Mouse (Mus musculus): Measurements from ENCODE around the gene March1. TPM values are rescaled to one million over a fixed set of nuclear protein-coding genes. Genes with fewer than 3 reads are reported as not detected.

The March1 gene
- polyA plus RNA-seq, 2 experiments, result 0.41 to 0.62 TPM

DNA sequence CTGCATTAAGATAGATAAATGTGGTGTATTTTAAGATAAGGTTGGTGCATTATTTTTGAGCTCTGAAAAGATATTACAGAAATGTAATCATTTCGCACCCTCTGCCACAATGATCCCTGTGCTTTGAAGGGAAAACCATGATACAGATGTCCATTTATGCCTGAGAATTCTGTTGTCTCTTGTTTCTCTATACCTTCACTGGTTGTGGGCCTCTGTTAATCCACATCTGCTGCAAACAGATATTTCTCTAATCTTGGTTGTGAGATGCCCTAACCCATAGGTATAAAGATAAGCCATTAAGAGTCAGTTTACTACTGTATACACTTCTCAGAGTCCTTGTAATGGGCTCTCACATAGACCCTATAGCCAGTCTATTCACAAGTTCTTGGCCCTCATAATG lies 561.6 kb downstream of the March1 start:
- no peaks in the 10 kb centered on the region for H3K9me3 ChIP-seq (ENCODE audit: control insufficient read depth, low read length)

DNA sequence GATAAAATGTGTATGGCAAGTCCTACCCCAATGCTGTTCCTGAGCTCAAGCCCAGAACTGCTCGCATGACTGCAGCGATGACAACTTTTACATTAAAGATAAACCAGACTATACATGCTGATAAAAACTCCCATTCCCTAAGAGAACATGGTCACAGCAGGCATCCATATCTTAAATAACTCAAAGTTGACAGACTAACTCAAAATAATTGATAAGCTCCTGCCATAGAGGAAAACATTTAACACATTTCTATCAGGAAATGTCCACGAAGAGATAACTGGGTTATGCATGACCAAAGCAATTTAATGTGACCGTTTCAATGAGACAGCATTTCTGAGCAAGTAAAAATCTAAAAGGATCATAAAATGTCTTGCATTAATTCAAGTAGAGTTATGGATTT lies 563.6 kb downstream of the March1 start:
- DNase-seq (ENCODE audit: low spot score), result no peak
- Histone ChIP-seq H3K4me1 (ENCODE audit: control insufficient read depth, insufficient read depth, low read length) (no peaks in the 10 kb centered on the region), H3K9me3 (ENCODE audit: control insufficient read depth, low read length) (no peaks in the 10 kb centered on the region), H3K9ac (ENCODE audit: low read depth, low read length, severe bottlenecking) (no peak overlapping the region), H3K4me3 (replicated peaks; ENCODE audit: low read length) (no peak overlapping the region), H3K27me3 (ENCODE audit: control insufficient read depth, insufficient read depth, low read length) (no peaks in the 10 kb centered on the region), H3K27ac (replicated peaks; ENCODE audit: low read depth, low read length) (no peak overlapping the region), H3K4me2 (replicated peaks; ENCODE audit: low read depth, low read length, severe bottlenecking) (no peak overlapping the region), H3K36me3 (ENCODE audit: control insufficient read depth, insufficient read depth, low read length) (no peaks in the 10 kb centered on the region)
- no peak for ATAC-seq (ENCODE audit: low FRiP score, low read depth)
- no peak for TF ChIP-seq POLR2A (IDR thresholded peaks at IDR 0.05; ENCODE audit: borderline replicate concordance, extremely low read depth, insufficient read depth, insufficient read length)
- WGBS, result 77% methylated on average over 4 of the region's 4 CpGs

More for the DNA sequence above, 561.6 kb downstream of the March1 start:
- no peak for TF ChIP-seq POLR2A (IDR thresholded peaks at IDR 0.05; ENCODE audit: borderline replicate concordance, extremely low read depth, insufficient read depth, insufficient read length)
- 90% methylated on average over 1 of the region's 1 CpGs for WGBS
- no peak for ATAC-seq (ENCODE audit: low FRiP score, low read depth)
- H3K4me1 ChIP-seq (ENCODE audit: control insufficient read depth, insufficient read depth, low read length), result no peaks in the 10 kb centered on the region
- no peaks in the 10 kb centered on the region for H3K27me3 ChIP-seq (ENCODE audit: control insufficient read depth, insufficient read depth, low read length)
- H3K4me3 ChIP-seq (replicated peaks; ENCODE audit: low read length), result no peak overlapping the region
- DNase-seq (ENCODE audit: low spot score), result no peak
- H3K27ac ChIP-seq (replicated peaks; ENCODE audit: low read depth, low read length), result no peak overlapping the region
- H3K9ac ChIP-seq (ENCODE audit: low read depth, low read length, severe bottlenecking), result no peak overlapping the region
- no peaks in the 10 kb centered on the region for H3K36me3 ChIP-seq (ENCODE audit: control insufficient read depth, insufficient read depth, low read length)
- H3K4me2 ChIP-seq (replicated peaks; ENCODE audit: low read depth, low read length, severe bottlenecking), result no peak overlapping the region

DNA sequence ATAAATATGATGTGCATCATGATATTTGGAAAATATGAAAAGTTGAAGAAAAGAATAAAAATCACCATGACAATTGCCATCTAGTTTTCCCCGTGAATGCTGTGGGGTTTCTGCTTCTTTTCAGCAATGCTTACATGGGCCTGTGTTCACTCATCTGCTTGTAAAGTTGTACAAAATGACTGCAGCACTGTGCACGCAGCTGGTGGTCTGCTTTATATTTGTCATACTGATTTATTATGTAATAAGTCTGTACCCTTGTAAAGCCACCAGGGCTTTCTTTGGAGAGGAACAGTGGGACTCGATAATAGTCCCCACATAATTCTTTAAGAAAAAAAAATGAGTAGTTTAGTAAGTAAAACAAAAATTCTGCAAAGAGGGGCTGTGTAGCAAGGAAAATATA lies 564.6 kb downstream of the March1 start:
- Histone ChIP-seq H3K4me3 (replicated peaks; ENCODE audit: low read length) (no peak overlapping the region), H3K36me3 (ENCODE audit: control insufficient read depth, insufficient read depth, low read length) (no peaks in the 10 kb centered on the region), H3K4me2 (replicated peaks; ENCODE audit: low read depth, low read length, severe bottlenecking) (no peak overlapping the region), H3K9ac (ENCODE audit: low read depth, low read length, severe bottlenecking) (no peak overlapping the region), H3K27ac (replicated peaks; ENCODE audit: low read depth, low read length) (no peak overlapping the region), H3K9me3 (ENCODE audit: control insufficient read depth, low read length) (no peaks in the 10 kb centered on the region), H3K27me3 (ENCODE audit: control insufficient read depth, insufficient read depth, low read length) (no peaks in the 10 kb centered on the region), H3K4me1 (ENCODE audit: control insufficient read depth, insufficient read depth, low read length) (no peaks in the 10 kb centered on the region)
- 18% methylated on average over 3 of the region's 3 CpGs for WGBS
- TF ChIP-seq POLR2A (IDR thresholded peaks at IDR 0.05; ENCODE audit: borderline replicate concordance, extremely low read depth, insufficient read depth, insufficient read length), result no peak
- ATAC-seq (ENCODE audit: low FRiP score, low read depth), result no peak
- no peak for DNase-seq (ENCODE audit: low spot score)

DNA sequence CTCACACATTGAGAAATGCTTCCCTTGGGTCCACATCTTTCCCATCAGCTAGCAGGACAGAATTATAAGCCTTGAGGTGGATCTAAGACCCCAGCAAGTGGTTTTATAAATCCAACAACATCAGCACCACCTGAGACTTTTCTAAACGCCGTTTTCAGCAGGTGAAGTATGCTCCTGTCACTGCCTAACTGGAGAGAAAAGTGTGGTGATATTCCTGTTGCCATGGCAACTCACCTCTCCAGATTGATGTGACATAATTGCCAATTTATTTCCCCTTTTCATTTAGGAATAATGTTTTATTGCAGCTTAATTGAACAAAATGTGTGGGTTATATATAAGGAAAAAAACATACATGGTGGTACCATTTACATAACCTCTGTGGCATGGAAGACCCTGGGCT lies 565.8 kb downstream of the March1 start:
- DNase-seq (ENCODE audit: low spot score) (no peak), ATAC-seq (ENCODE audit: low FRiP score, low read depth) (no peak)
- no peak overlapping the region for H3K4me2 ChIP-seq (replicated peaks; ENCODE audit: low read depth, low read length, severe bottlenecking)
- no peak overlapping the region for H3K9ac ChIP-seq (ENCODE audit: low read depth, low read length, severe bottlenecking)
- no peak overlapping the region for H3K4me3 ChIP-seq (replicated peaks; ENCODE audit: low read length)
- TF ChIP-seq POLR2A (IDR thresholded peaks at IDR 0.05; ENCODE audit: borderline replicate concordance, extremely low read depth, insufficient read depth, insufficient read length), result no peak
- no peaks in the 10 kb centered on the region for H3K27me3 ChIP-seq (ENCODE audit: control insufficient read depth, insufficient read depth, low read length)
- H3K9me3 ChIP-seq (ENCODE audit: control insufficient read depth, low read length), result no peaks in the 10 kb centered on the region
- 31% methylated on average over 2 of the region's 2 CpGs for WGBS
- no peaks in the 10 kb centered on the region for H3K36me3 ChIP-seq (ENCODE audit: control insufficient read depth, insufficient read depth, low read length)
- no peak overlapping the region for H3K27ac ChIP-seq (replicated peaks; ENCODE audit: low read depth, low read length)
- no peaks in the 10 kb centered on the region for H3K4me1 ChIP-seq (ENCODE audit: control insufficient read depth, insufficient read depth, low read length)

DNA sequence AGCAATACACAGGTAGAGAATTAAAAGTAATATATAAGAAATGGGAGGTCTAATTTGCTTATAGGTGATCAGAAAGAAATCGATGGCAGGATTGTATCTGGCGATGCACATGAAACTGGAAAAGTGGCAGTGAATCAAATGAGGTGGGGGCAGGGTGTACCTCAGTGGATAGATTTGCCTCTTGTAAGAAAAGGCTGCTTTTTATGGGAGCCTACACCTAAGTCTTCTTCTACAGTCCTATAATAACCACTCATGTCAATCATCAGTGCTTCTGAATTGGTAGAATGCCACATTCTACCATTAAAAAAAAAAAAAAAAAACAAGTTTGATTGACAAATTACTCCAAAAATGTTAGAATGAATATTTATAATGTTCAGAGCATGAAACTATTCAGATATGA lies 567.5 kb downstream of the March1 start:
- Histone ChIP-seq H3K4me3 (replicated peaks; ENCODE audit: low read length) (no peak overlapping the region), H3K27ac (replicated peaks; ENCODE audit: low read depth, low read length) (no peak overlapping the region), H3K4me1 (ENCODE audit: control insufficient read depth, insufficient read depth, low read length) (no peaks in the 10 kb centered on the region), H3K27me3 (ENCODE audit: control insufficient read depth, insufficient read depth, low read length) (no peaks in the 10 kb centered on the region), H3K36me3 (ENCODE audit: control insufficient read depth, insufficient read depth, low read length) (no peaks in the 10 kb centered on the region), H3K9ac (ENCODE audit: low read depth, low read length, severe bottlenecking) (no peak overlapping the region), H3K9me3 (ENCODE audit: control insufficient read depth, low read length) (no peaks in the 10 kb centered on the region), H3K4me2 (replicated peaks; ENCODE audit: low read depth, low read length, severe bottlenecking) (no peak overlapping the region)
- no peak for DNase-seq (ENCODE audit: low spot score)
- WGBS, result 93% methylated on average over 2 of the region's 2 CpGs
- TF ChIP-seq POLR2A (IDR thresholded peaks at IDR 0.05; ENCODE audit: borderline replicate concordance, extremely low read depth, insufficient read depth, insufficient read length), result no peak
- no peak for ATAC-seq (ENCODE audit: low FRiP score, low read depth)

DNA sequence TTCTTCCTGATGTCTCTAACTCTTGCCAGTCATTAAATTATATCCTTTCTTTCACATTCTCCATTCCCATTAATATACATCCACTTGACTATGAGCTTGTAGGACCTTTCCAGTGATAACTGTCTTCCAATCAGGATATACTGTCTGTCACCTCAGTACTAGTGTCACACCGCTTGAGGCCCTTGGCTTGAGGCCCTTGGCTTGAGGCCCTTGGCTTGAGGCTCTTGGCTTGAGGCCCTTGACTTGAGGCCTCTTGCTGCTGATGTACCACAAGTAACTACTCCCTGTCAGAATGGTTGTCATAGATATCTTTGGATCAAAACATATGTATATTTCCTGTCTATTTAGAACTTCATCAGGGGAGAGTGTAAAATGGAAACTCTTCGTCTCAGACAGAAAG lies 576.7 kb downstream of the March1 start:
- H3K9ac ChIP-seq (ENCODE audit: low read depth, low read length, severe bottlenecking), result no peak overlapping the region
- no peaks in the 10 kb centered on the region for H3K4me1 ChIP-seq (ENCODE audit: control insufficient read depth, insufficient read depth, low read length)
- TF ChIP-seq POLR2A (IDR thresholded peaks at IDR 0.05; ENCODE audit: borderline replicate concordance, extremely low read depth, insufficient read depth, insufficient read length), result no peak
- H3K4me3 ChIP-seq (replicated peaks; ENCODE audit: low read length), result no peak overlapping the region
- 88% methylated on average over 2 of the region's 2 CpGs for WGBS
- no peaks in the 10 kb centered on the region for H3K27me3 ChIP-seq (ENCODE audit: control insufficient read depth, insufficient read depth, low read length)
- H3K36me3 ChIP-seq (ENCODE audit: control insufficient read depth, insufficient read depth, low read length), result no peaks in the 10 kb centered on the region
- no peak overlapping the region for H3K27ac ChIP-seq (replicated peaks; ENCODE audit: low read depth, low read length)
- no peak for ATAC-seq (ENCODE audit: low FRiP score, low read depth)
- no peaks in the 10 kb centered on the region for H3K9me3 ChIP-seq (ENCODE audit: control insufficient read depth, low read length)
- H3K4me2 ChIP-seq (replicated peaks; ENCODE audit: low read depth, low read length, severe bottlenecking), result no peak overlapping the region
- DNase-seq (ENCODE audit: low spot score), result no peak

Data from limb, embryonic 14.5 days (tissue).